Mouse (Mus musculus): ENCODE measurements around the gene Prmt3.

GRCm38 (mm10) chr7:49853342-49854181 lies 75.4 kb downstream of the Prmt3 start:
- TF ChIP-seq HCFC1 (IDR thresholded peaks at IDR 0.05; ENCODE audit: borderline replicate concordance, insufficient read depth, low read length): no peak
- no peak for TF ChIP-seq ZC3H11A (IDR thresholded peaks at IDR 0.05; ENCODE audit: borderline replicate concordance, low read depth, low read length)
- no peak for TF ChIP-seq ZNF384 (IDR thresholded peaks at IDR 0.05; ENCODE audit: low read depth, low read length)
- TF ChIP-seq CHD2 (IDR thresholded peaks at IDR 0.05; ENCODE audit: low read depth, low read length): no peak
